Mouse (Mus musculus): Measurements from ENCODE around the gene Kcnq1. TPM values are rescaled to one million over a fixed set of nuclear protein-coding genes. Genes with fewer than 3 reads are reported as not detected.
A peak's percentile ranks its signal among the peaks of the same experiment; 100 is the strongest.

The Kcnq1 gene
- polyA plus RNA-seq, 1 experiment, result 0.54 TPM

DNA sequence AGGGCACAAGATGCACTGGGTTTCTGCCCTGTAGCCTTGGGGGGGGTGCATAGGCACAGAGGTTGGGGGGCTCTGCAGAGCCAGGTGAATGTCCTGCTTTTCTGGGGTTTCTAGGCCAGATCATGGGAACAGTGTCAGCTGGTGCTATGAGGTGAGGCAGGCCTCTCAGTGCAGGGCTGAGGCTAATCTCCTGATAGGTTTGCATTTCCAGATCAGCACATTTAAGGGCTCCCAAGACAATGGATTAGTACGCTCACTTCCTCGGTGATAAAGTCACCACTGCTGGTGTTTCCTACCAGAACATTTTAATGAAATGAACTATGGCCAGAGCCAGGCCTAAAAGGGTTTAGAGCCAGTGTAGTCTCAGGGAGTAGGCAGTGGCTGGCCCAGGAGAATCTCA, 36.5 kb downstream of the Kcnq1 start:
- TF ChIP-seq POLR2A (IDR thresholded peaks at IDR 0.05; ENCODE audit: borderline replicate concordance, insufficient read depth, low read length) (no peak), CTCF (IDR thresholded peaks at IDR 0.05; ENCODE audit: borderline replicate concordance, insufficient read depth, low read depth, low read length) (no peak)
- no peaks in the 10 kb centered on the region for H3K27me3 ChIP-seq (ENCODE audit: control insufficient read depth, insufficient read depth, low read length)
- no peak overlapping the region for H3K27ac ChIP-seq (ENCODE audit: insufficient read depth, low read length)
- H3K4me3 ChIP-seq (replicated peaks; ENCODE audit: insufficient read depth, low read depth, low read length), result no peak overlapping the region
- 90% methylated on average over 2 of the region's 2 CpGs for WGBS
- peaks cover 1% of the 10 kb centered on the region for H3K4me1 ChIP-seq (ENCODE audit: control insufficient read depth, insufficient read depth, low read length)
- no peak for DNase-seq

DNA sequence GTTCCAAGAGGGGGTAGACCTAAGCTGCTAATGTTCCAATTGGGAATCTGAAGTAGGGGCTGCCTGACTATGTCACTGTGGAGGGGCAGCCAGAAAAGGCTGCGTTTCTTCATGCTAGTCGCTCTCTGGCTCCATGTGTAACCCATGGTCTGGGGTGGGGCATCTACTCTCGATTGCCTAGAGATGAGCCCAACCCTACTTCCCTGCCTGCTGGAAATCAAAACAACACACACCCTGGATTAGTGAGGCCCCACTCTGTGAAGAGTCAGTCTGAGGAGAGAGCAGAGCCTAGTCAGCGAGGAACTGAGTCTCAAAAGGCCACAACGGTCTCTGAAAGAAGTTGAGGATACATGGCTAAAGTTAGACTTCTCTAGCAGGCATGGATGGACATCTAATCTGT, 40.9 kb downstream of the Kcnq1 start:
- TF ChIP-seq POLR2A (IDR thresholded peaks at IDR 0.05; ENCODE audit: borderline replicate concordance, insufficient read depth, low read length), result no peak
- no peak for TF ChIP-seq CTCF (IDR thresholded peaks at IDR 0.05; ENCODE audit: borderline replicate concordance, insufficient read depth, low read depth, low read length)
- Histone ChIP-seq H3K27ac (ENCODE audit: insufficient read depth, low read length) (no peak overlapping the region), H3K27me3 (ENCODE audit: control insufficient read depth, insufficient read depth, low read length) (no peaks in the 10 kb centered on the region), H3K4me3 (replicated peaks; ENCODE audit: insufficient read depth, low read depth, low read length) (no peak overlapping the region), H3K4me1 (ENCODE audit: control insufficient read depth, insufficient read depth, low read length) (no peaks in the 10 kb centered on the region)
- WGBS, result 92% methylated on average over 5 of the region's 5 CpGs
- no peak for DNase-seq

DNA sequence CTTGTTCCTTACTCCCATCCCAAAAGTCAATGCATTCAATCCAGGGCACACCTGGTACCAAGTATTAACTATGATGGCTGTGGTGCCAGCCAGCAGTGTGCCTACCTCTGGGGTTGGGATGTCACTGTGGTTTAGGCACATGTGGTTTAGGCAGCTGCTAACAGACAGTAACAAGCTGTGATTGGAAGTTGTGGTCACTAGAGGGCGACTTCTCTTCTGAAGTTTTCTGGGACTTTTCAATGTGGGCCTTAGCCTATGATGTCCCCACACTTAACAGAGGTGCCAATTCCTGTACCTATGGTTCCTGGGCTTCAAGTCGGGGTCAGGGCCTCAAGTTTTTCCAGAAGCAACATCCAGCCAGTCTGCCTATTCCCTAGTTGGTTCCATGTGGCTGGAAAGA, 45.0 kb downstream of the Kcnq1 start:
- H3K4me1 ChIP-seq (ENCODE audit: control insufficient read depth, insufficient read depth, low read length), result no peaks in the 10 kb centered on the region
- WGBS, result 20% methylated on average over 2 of the region's 2 CpGs
- H3K27me3 ChIP-seq (ENCODE audit: control insufficient read depth, insufficient read depth, low read length), result no peaks in the 10 kb centered on the region
- no peak overlapping the region for H3K27ac ChIP-seq (ENCODE audit: insufficient read depth, low read length)
- TF ChIP-seq POLR2A (IDR thresholded peaks at IDR 0.05; ENCODE audit: borderline replicate concordance, insufficient read depth, low read length) (no peak), CTCF (IDR thresholded peaks at IDR 0.05; ENCODE audit: borderline replicate concordance, insufficient read depth, low read depth, low read length) (peak; percentile 37; the same call in 1 of the 2 replicates)
- no peak overlapping the region for H3K4me3 ChIP-seq (replicated peaks; ENCODE audit: insufficient read depth, low read depth, low read length)
- no peak for DNase-seq

DNA sequence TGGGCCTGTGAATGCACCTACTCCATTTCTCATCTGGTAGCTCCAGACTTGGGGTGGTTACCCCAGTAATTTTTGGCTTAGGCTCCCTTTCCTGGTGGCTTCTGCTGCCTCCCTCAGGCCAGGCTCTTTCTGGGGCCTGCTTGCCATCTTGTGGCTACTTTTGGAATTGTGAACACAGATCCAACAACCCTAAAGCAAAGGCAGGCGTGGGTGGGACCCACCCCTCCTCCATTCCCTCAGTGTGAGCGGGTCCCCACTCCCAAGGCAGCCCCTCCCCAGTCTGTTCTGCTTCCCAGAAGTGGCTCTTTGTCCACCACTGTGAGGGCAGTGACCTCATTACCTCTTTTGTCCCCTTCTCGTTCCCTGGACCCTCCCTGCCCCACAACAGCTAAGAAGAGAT, 46.2 kb downstream of the Kcnq1 start:
- H3K4me3 ChIP-seq (replicated peaks; ENCODE audit: insufficient read depth, low read depth, low read length), result no peak overlapping the region
- H3K4me1 ChIP-seq (ENCODE audit: control insufficient read depth, insufficient read depth, low read length), result no peaks in the 10 kb centered on the region
- no peaks in the 10 kb centered on the region for H3K27me3 ChIP-seq (ENCODE audit: control insufficient read depth, insufficient read depth, low read length)
- no peak overlapping the region for H3K27ac ChIP-seq (ENCODE audit: insufficient read depth, low read length)
- TF ChIP-seq CTCF (IDR thresholded peaks at IDR 0.05; ENCODE audit: borderline replicate concordance, insufficient read depth, low read depth, low read length) (peak; percentile 50), POLR2A (IDR thresholded peaks at IDR 0.05; ENCODE audit: borderline replicate concordance, insufficient read depth, low read length) (no peak)
- 40% methylated on average over 3 of the region's 3 CpGs for WGBS
- no peak for DNase-seq

GRCm38 (mm10) chr7:143153915-143154373, 47.8 kb downstream of the Kcnq1 start:
- DNase-seq, result peak; percentile 65 to 87
- WGBS, result 2% methylated on average over 18 of the region's 18 CpGs
- H3K27ac ChIP-seq (ENCODE audit: insufficient read depth, low read length), result no peak overlapping the region
- H3K4me1 ChIP-seq (ENCODE audit: control insufficient read depth, insufficient read depth, low read length), result no peaks in the 10 kb centered on the region
- TF ChIP-seq CTCF (IDR thresholded peaks at IDR 0.05; ENCODE audit: borderline replicate concordance, insufficient read depth, low read depth, low read length), result peak; percentile 97
- TF ChIP-seq POLR2A (IDR thresholded peaks at IDR 0.05; ENCODE audit: borderline replicate concordance, insufficient read depth, low read length), result no peak
- 0 out of 2 replicates have a peak, but pooled peaks cover 2% of the 10 kb centered on the region for H3K27me3 ChIP-seq (ENCODE audit: control insufficient read depth, insufficient read depth, low read length)
- H3K4me3 ChIP-seq (replicated peaks; ENCODE audit: insufficient read depth, low read depth, low read length), result peak overlapping the region; percentile 20

DNA sequence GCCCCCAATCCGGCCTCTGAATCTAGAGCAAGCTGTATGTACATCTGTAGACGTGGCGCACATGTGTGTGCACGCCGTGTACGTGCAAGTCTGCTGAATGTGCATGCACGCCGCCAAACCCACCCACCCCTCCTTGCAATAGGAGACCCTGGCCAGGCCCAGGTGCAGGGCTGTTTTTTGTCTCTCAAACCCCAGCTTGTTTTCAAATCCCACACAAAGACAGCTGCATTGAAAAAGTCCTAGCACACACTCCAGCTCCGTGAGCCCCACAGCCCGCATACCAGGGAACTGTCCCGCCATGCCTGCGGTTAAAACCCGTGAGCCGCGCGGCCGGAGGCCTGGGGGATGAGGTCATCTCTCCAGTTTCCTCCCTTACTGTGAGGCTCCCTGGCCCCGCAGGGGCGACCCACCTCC, 48.3 kb downstream of the Kcnq1 start:
- no peak for DNase-seq
- Histone ChIP-seq H3K4me1 (ENCODE audit: control insufficient read depth, insufficient read depth, low read length) (no peaks in the 10 kb centered on the region), H3K27ac (ENCODE audit: insufficient read depth, low read length) (no peak overlapping the region), H3K27me3 (ENCODE audit: control insufficient read depth, insufficient read depth, low read length) (0 out of 2 replicates have a peak, but pooled peaks cover 2% of the 10 kb centered on the region), H3K4me3 (replicated peaks; ENCODE audit: insufficient read depth, low read depth, low read length) (no peak overlapping the region)
- 48% methylated on average over 19 of the region's 19 CpGs for WGBS
- TF ChIP-seq POLR2A (IDR thresholded peaks at IDR 0.05; ENCODE audit: borderline replicate concordance, insufficient read depth, low read length), result no peak
- TF ChIP-seq CTCF (IDR thresholded peaks at IDR 0.05; ENCODE audit: borderline replicate concordance, insufficient read depth, low read depth, low read length), result no peak

- H3K27me3 ChIP-seq (ENCODE audit: control insufficient read depth, insufficient read depth, low read length), result 0 out of 2 replicates have a peak, but pooled peaks cover 2% of the 10 kb centered on the region
- H3K27ac ChIP-seq (ENCODE audit: insufficient read depth, low read length), result no peak overlapping the region
These were observed 49.1 kb downstream of the Kcnq1 start for GRCm38 (mm10) chr7:143155257-143155656.

DNA sequence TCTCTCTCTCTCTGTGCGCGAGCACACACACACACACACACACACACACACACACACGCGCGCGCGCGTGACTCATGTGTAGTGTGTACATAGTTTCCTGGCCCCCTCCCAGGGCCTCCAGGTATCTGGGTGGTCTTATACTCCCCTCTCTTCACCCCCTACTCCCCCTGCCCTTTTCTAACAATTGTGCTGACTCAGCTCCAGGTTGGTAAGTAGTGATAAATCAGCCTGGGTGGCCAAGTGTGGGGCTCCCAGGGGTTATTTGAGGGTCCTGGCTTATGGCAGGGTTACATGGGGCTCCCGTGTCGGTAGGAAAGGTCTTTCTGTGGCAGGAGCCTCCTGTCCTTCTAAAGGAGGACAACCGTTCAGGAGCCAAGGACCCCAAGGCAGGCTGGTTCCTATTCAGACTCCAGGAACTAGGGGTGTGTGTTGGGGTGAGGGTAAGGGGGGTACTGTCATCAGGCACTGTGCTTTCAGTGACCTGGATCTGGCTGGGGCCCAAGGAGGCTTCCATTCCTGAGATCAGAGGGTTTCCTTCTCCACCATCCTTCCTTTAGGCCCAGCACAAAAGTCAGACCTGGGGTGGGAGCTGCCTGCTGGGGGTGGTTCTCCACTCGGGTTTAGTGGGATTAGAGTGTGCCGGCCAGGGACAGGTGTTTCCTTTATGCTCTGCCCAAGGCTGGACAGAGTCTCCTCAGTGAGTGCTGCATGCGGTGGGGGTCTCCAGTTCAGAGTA, 52.7 kb downstream of the Kcnq1 start:
- WGBS, result 86% methylated on average over 14 of the region's 14 CpGs
- no peak for DNase-seq
- Histone ChIP-seq H3K27me3 (ENCODE audit: control insufficient read depth, insufficient read depth, low read length) (0 out of 2 replicates have a peak, but pooled peaks cover 2% of the 10 kb centered on the region), H3K27ac (ENCODE audit: insufficient read depth, low read length) (no peak overlapping the region), H3K4me3 (replicated peaks; ENCODE audit: insufficient read depth, low read depth, low read length) (no peak overlapping the region), H3K4me1 (ENCODE audit: control insufficient read depth, insufficient read depth, low read length) (no peaks in the 10 kb centered on the region)
- TF ChIP-seq POLR2A (IDR thresholded peaks at IDR 0.05; ENCODE audit: borderline replicate concordance, insufficient read depth, low read length) (no peak), CTCF (IDR thresholded peaks at IDR 0.05; ENCODE audit: borderline replicate concordance, insufficient read depth, low read depth, low read length) (no peak)

More at GRCm38 (mm10) chr7:143155257-143155656, 49.1 kb downstream of the Kcnq1 start:
- H3K4me3 ChIP-seq (replicated peaks; ENCODE audit: insufficient read depth, low read depth, low read length), result no peak overlapping the region
- TF ChIP-seq CTCF (IDR thresholded peaks at IDR 0.05; ENCODE audit: borderline replicate concordance, insufficient read depth, low read depth, low read length) (no peak), POLR2A (IDR thresholded peaks at IDR 0.05; ENCODE audit: borderline replicate concordance, insufficient read depth, low read length) (no peak)
- 38% methylated on average over 5 of the region's 5 CpGs for WGBS
- DNase-seq, result no peak
- no peaks in the 10 kb centered on the region for H3K4me1 ChIP-seq (ENCODE audit: control insufficient read depth, insufficient read depth, low read length)
